7 mouse cellular contexts compared by ENCODE assay signal in the genomic region with DNA sequence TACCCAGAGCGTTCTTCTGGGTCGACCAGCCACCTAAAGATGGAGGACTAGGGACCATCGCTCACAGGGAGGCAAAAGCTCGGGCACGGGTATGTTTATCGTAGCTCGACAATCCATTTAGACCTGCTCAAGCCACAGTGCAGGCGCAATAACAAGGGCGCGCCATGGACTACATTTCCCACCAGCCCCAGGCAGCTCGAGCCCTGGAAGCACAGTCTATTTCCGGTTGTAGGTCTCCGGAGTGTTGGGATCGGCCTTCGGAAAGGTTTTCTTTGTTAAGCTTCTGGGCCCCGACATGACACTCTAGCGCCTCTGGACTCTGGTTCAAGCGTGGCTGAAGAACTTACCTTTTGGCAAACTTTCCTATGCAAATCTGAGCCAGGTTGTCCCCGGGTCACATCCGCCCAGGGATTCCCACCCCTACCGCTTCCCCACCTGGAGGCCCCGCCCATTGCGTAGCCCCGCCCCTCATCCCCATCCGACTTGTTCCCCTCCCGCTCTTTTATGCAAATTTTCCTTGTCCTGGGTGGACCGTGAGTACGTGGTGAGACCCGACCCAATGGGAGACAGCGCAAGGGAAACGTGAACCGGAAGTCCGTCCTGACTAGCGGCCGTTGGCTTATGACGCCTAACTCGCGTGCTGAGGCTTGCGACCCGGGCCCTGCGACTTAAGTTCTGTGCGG. TPM values are rescaled to one million over a fixed set of nuclear protein-coding genes. Genes with fewer than 3 reads are reported as not detected.
DNase-seq lines count a peak whose midpoint lies in the region; ATAC-seq and TF ChIP-seq lines count a peak whose summit lies in the region.

A gene (plus strand): TSS at position 591 of the 683 bp plus-strand sequence.

- ATAC-seq in embryonic facial prominence, embryonic 13.5 days (ENCODE audit: insufficient number of reproducible peaks, insufficient read depth, low FRiP score, low TSS enrichment, low read depth): peak; percentile 99
- ATAC-seq in limb, embryonic 12.5 days (ENCODE audit: insufficient number of reproducible peaks, insufficient read depth, low FRiP score, low TSS enrichment, low read depth): peak; percentile 99
- ATAC-seq in midbrain, embryonic 15.5 days (replicated peaks): peak; percentile 98

- peaks cover 9% of the 10 kb centered on the region for H3K9me3 ChIP-seq in embryonic facial prominence, embryonic 13.5 days
- H3K9me3 ChIP-seq in limb, embryonic 12.5 days: peaks cover 10% of the 10 kb centered on the region
- H3K9me3 ChIP-seq in midbrain, embryonic 15.5 days: 0 out of 2 replicates have a peak, but pooled peaks cover 4% of the 10 kb centered on the region

- peaks cover 32% of the 10 kb centered on the region for H3K36me3 ChIP-seq in embryonic facial prominence, embryonic 13.5 days
- peaks cover 10% of the 10 kb centered on the region; the same call in 1 of the 2 replicates for H3K36me3 ChIP-seq in kidney, adult 2 months (ENCODE audit: control insufficient read depth, insufficient read depth, low read length)
- H3K36me3 ChIP-seq in limb, embryonic 12.5 days: peaks cover 28% of the 10 kb centered on the region
- peaks cover 24% of the 10 kb centered on the region for H3K36me3 ChIP-seq in midbrain, embryonic 15.5 days (replicated peaks)

- peaks cover 17% of the 10 kb centered on the region for H3K4me1 ChIP-seq in embryonic facial prominence, embryonic 13.5 days
- peaks cover 7% of the 10 kb centered on the region; the same call in 1 of the 2 replicates for H3K4me1 ChIP-seq in kidney, adult 2 months (ENCODE audit: control insufficient read depth, insufficient read depth, low read length)
- peaks cover 15% of the 10 kb centered on the region for H3K4me1 ChIP-seq in limb, embryonic 12.5 days (replicated peaks)
- H3K4me1 ChIP-seq in midbrain, embryonic 15.5 days: peaks cover 33% of the 10 kb centered on the region

- no peak for TF ChIP-seq CTCF in kidney, adult 2 months (conservative IDR thresholded peaks at IDR 0.05; ENCODE audit: insufficient read depth, insufficient read length, low read depth, low read length)

- under 1% methylated on average over 42 of the region's 42 CpGs for WGBS in embryonic facial prominence, embryonic 13.5 days
- WGBS in kidney, adult 2 months: under 1% methylated on average over 42 of the region's 42 CpGs
- WGBS in limb, embryonic 12.5 days: under 1% methylated on average over 42 of the region's 42 CpGs
- WGBS in midbrain, embryonic 15.5 days: under 1% methylated on average over 42 of the region's 42 CpGs

- peak; percentile 55 for TF ChIP-seq POLR2A in kidney, adult 2 months (IDR thresholded peaks at IDR 0.05; ENCODE audit: low read depth, low read length)

- peak within 1 kb of the TSS; percentile 93 for H3K9ac ChIP-seq in embryonic facial prominence, embryonic 13.5 days
- H3K9ac ChIP-seq in limb, embryonic 12.5 days (replicated peaks): peak within 1 kb of the TSS; percentile 88
- peak within 1 kb of the TSS; percentile 60 for H3K9ac ChIP-seq in midbrain, embryonic 15.5 days

- peak within 1 kb of the TSS; percentile 92 for H3K27ac ChIP-seq in embryonic facial prominence, embryonic 13.5 days
- peak within 1 kb of the TSS; percentile 84 for H3K27ac ChIP-seq in kidney, adult 2 months (ENCODE audit: insufficient read depth, low read depth, low read length)
- H3K27ac ChIP-seq in limb, embryonic 12.5 days: peak within 1 kb of the TSS; percentile 87
- H3K27ac ChIP-seq in midbrain, embryonic 15.5 days: peak within 1 kb of the TSS; percentile 93

- peak; percentile 92 to 93 for DNase-seq in adrenal gland, postnatal 36 days
- peak; percentile 93 to 97 for DNase-seq in heart, adult 18-20 months
- DNase-seq in kidney, adult 2 months: peak; percentile 98
- peak; percentile 80 to 90 for DNase-seq in spleen, postnatal 10 days (ENCODE audit: low spot score in 2 of 2)

- peak within 1 kb of the TSS; percentile 91 for H3K4me3 ChIP-seq in embryonic facial prominence, embryonic 13.5 days
- H3K4me3 ChIP-seq in kidney, adult 2 months (ENCODE audit: insufficient read depth, low read depth, low read length): peak within 1 kb of the TSS; percentile 86
- peak within 1 kb of the TSS; percentile 85 for H3K4me3 ChIP-seq in limb, embryonic 12.5 days (replicated peaks)
- peak within 1 kb of the TSS; percentile 76 for H3K4me3 ChIP-seq in midbrain, embryonic 15.5 days

- H3K4me2 ChIP-seq in embryonic facial prominence, embryonic 13.5 days: peak within 1 kb of the TSS; percentile 94
- peak within 1 kb of the TSS; percentile 85 for H3K4me2 ChIP-seq in limb, embryonic 12.5 days
- peak within 1 kb of the TSS; percentile 64 for H3K4me2 ChIP-seq in midbrain, embryonic 15.5 days

- H3K27me3 ChIP-seq in embryonic facial prominence, embryonic 13.5 days: no peaks in the 10 kb centered on the region
- no peaks in the 10 kb centered on the region for H3K27me3 ChIP-seq in kidney, adult 2 months (replicated peaks; ENCODE audit: control insufficient read depth, insufficient read depth, low read length)
- no peaks in the 10 kb centered on the region for H3K27me3 ChIP-seq in limb, embryonic 12.5 days
- no peaks in the 10 kb centered on the region for H3K27me3 ChIP-seq in midbrain, embryonic 15.5 days (replicated peaks)

RNA-seq across cellular contexts. Expression of the gene that starts here (rescaled TPM):
- 10 to 100 TPM; 18.1 to 23.8 TPM for total RNA-seq in adrenal gland, postnatal 36 days (2021)
- 62.5 and 62.7 TPM in 2 replicates for polyA plus RNA-seq in embryonic facial prominence, embryonic 13.5 days (2015; fragmentation: Nextera tagmentation; extraction: Ambion mirVana)
- 1 to 10 TPM; 7.4 to 8.7 TPM for total RNA-seq in heart, adult 18-20 months (2021)
- 4.7 and 5.2 TPM in 2 replicates for polyA plus RNA-seq in kidney, adult 2 months (2012; rRNA removed)
- polyA plus RNA-seq in limb, embryonic 12.5 days (2016; fragmentation: Nextera tagmentation; extraction: Ambion mirVana): 51.7 and 60.2 TPM in 2 replicates
- polyA plus RNA-seq in midbrain, embryonic 15.5 days (2015; fragmentation: Nextera tagmentation; extraction: Ambion mirVana): 55.8 and 61.4 TPM in 2 replicates

Comparison
In these comparisons a context has a peak if more than half of its experiments do, and no peak if none do; other contexts are left out.
1. Peak in every context shown above with its lines: DNase-seq, ATAC-seq, H3K4me3 ChIP-seq and H3K27ac ChIP-seq.